Mouse (Mus musculus) lung, adult 2 months (tissue): ENCODE data around the gene Tfdp1. TPM values are rescaled to one million over a fixed set of nuclear protein-coding genes. Genes with fewer than 3 reads are reported as not detected.

ENCODE experiments used
- DNase-seq: peaks from one replicate; pipeline ENCODE4 v3.0.0; 2022
- H3K4me1 ChIP-seq: fragments of 200-500 bp; 2 replicates; pipeline ENCODE4 v1.6.1; 2011; ENCODE audit warnings: low read length; ENCODE audit not compliant: control insufficient read depth, insufficient read depth
- H3K4me3 ChIP-seq: fragments of 200-500 bp; replicated peaks from 2 replicates; pipeline ENCODE3; 2011; ENCODE audit warnings: low read depth, mild to moderate bottlenecking, control low read depth, low read length; ENCODE audit errors: extremely low read depth
- CTCF ChIP-seq: fragments of 200-500 bp; IDR thresholded peaks from 2 replicates; pipeline ENCODE4 v1.5.1; 2011; ENCODE audit warnings: mild to moderate bottlenecking, low read length, control low read depth; ENCODE audit not compliant: insufficient read depth
- POLR2A ChIP-seq: fragments of 200-500 bp; IDR thresholded peaks from 2 replicates; pipeline ENCODE4 v1.6.1; 2011; ENCODE audit warnings: low read depth, mild to moderate bottlenecking, control low read depth, low read length, borderline replicate concordance; ENCODE audit errors: extremely low read depth
- whole genome bisulfite sequencing: fragments of 180-500 bp; shearing (Covaris S2); methylation state at CpG from one replicate; pipeline ENCODE4 v1.1.7; 2018; 5-methylcytosine and 5-hydroxymethylcytosine counted together
- polyA plus RNA-seq: library from polyadenylated mRNA; depleted of rRNA; stranded (reverse); fragments of >200 nt; gene quantifications from 2 replicates; pipeline ENCODE4 v1.2.3, GENCODE M21; 2012; rRNA removed

Tfdp1 gene
- polyA plus RNA-seq, 1 experiment, result 28.0 TPM

DNA sequence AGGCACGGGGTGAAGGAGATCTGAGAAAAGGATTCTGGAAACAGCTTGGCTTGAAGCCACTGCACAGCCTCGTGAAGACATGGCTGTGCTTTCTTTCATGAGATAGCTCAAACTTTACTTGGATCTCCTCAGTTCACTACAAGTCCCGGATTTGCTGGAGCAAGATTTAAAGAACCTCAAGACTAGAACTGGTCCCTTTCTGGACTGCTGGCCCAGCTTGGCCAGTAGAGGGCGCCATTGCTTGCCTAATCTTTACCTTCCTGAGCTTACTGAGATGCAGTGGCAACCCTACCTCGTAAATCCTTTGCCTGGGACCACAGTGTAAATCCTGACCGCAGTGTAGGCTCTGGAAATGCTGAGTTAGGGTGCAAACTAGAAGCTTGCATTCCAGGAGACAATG is 73.0 kb downstream of the Tfdp1 start:
- H3K4me1 ChIP-seq, result no peaks in the 10 kb centered on the region
- 28% methylated on average over 6 of the region's 6 CpGs for WGBS
- peak; percentile 46 for DNase-seq
- H3K4me3 ChIP-seq, result no peak overlapping the region
- TF ChIP-seq CTCF (peak; percentile 88), POLR2A (no peak)

DNA sequence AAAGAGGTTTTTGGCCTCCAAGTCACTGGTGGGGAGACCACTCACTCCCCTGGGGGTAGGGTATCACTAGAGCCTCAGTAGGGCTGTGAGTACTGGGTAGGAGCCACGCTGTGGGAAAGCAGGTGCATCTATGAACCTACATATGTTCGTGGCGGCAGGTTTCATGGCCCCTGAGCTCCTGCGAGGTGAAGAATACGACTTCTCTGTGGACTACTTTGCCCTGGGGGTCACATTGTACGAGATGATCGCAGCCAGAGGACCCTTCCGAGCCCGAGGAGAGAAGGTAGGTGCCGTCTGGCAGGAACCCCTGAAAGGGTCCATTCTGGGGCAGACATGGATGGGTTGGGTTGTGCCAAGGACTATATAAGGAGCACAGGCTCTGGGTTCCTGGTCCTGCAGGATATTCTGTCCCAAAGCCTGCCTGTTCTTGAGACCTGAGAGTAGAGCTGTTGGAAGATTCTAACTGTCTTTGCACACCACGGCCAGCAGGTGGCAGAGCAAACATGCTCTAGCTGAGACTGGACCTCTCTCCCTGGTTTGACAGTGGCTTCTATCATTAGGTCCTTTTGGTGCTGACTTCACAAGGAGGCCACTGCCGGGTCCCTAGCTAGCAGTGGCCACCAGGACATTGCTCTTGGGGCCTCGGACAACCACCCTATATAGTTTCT is 74.5 kb downstream of the Tfdp1 start:
- H3K4me1 ChIP-seq, result no peaks in the 10 kb centered on the region
- peak; percentile 97 for TF ChIP-seq CTCF
- no peak for TF ChIP-seq POLR2A
- H3K4me3 ChIP-seq, result no peak overlapping the region
- DNase-seq, result peak; percentile 45
- WGBS, result 56% methylated on average over 13 of the region's 13 CpGs

GRCm38 (mm10) chr8:13413823-13414390 is 75.4 kb downstream of the Tfdp1 start:
- Histone ChIP-seq H3K4me3 (no peak overlapping the region), H3K4me1 (no peaks in the 10 kb centered on the region)
- DNase-seq, result no peak
- TF ChIP-seq POLR2A (no peak), CTCF (no peak)
- WGBS, result 36% methylated on average over 12 of the region's 12 CpGs

- TF ChIP-seq POLR2A (no peak), CTCF (no peak)
- DNase-seq, result no peak
- no peak overlapping the region for H3K4me3 ChIP-seq
- H3K4me1 ChIP-seq, result no peaks in the 10 kb centered on the region
- WGBS, result 63% methylated on average over 10 of the region's 10 CpGs
These were observed 77.3 kb downstream of the Tfdp1 start for GRCm38 (mm10) chr8:13415879-13416278.

DNA sequence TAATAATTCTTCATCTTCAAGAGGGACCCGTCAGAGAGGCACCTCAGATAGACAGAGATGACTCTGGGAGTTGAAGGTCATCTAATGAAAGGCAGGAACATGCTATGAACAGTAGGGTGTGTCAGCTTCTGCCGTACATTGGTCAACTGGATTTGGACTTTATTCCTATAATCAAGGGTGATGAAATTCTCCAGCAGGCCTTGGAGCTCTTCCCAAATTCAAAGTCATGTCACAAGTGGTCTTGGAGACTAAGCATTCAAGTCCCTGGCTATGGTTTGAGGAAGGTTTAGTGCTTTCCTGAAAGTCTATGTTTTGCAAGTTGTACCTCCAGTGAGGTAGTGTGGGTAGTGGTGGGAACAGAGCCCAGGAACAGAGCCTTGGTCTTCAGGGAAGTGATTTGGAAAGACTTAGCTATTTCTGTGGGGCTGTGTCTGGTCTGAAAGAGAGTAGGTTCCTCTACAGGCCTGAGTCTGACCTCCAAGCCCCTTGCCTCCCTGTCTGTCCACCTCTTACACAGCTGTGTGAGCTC is 80.6 kb downstream of the Tfdp1 start:
- no peaks in the 10 kb centered on the region for H3K4me1 ChIP-seq
- WGBS, result 62% methylated on average over 2 of the region's 2 CpGs
- no peak overlapping the region for H3K4me3 ChIP-seq
- DNase-seq, result no peak
- TF ChIP-seq CTCF, result no peak
- TF ChIP-seq POLR2A, result no peak

DNA sequence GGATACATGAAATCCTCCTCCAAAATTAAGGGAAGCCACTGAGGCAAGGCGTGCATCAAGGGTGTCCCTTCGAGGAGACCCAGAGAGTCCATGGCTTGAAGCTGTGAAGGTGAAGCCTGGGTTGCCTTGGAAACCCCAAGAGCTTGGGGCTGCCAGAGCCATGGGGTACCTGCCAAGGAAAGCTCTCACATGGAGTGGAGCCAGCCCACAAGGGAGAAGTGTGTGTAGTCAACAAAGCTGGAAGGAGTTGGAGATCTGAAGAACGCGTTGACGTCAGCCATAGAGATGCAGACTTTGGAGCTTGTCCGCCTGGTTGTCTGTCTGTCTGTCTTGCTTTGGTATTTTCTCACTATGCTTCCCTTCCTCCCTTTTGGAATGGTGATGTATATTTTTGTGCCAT is 82.4 kb downstream of the Tfdp1 start:
- DNase-seq, result peak; percentile 15
- 78% methylated on average over 6 of the region's 6 CpGs for WGBS
- Histone ChIP-seq H3K4me3 (no peak overlapping the region), H3K4me1 (no peaks in the 10 kb centered on the region)
- TF ChIP-seq POLR2A (no peak), CTCF (no peak)

GRCm38 (mm10) chr8:13427351-13427750 is 88.8 kb downstream of the Tfdp1 start:
- Histone ChIP-seq H3K4me1 (peaks cover 2% of the 10 kb centered on the region; the same call in 1 of the 2 replicates), H3K4me3 (no peak overlapping the region)
- TF ChIP-seq POLR2A, result no peak
- TF ChIP-seq CTCF, result no peak
- DNase-seq, result no peak
- WGBS, result 37% methylated on average over 6 of the region's 6 CpGs

Other genes with a start within 250 kb of the Tfdp1 start
- 21.3 and 22.1 TPM in 2 replicates for gene Pcid2, start 233.3 kb upstream of the Tfdp1 start, polyA plus RNA-seq
- gene Cul4a, start 233.1 kb upstream of the Tfdp1 start, polyA plus RNA-seq, result 37.3 and 41.4 TPM in 2 replicates
- gene Lamp1, start 179.6 kb upstream of the Tfdp1 start, polyA plus RNA-seq, result 602 and 729 TPM in 2 replicates
- 19.0 and 21.4 TPM in 2 replicates for gene Grtp1, start 138.1 kb upstream of the Tfdp1 start, polyA plus RNA-seq
- 0.91 and 2.2 TPM in 2 replicates for gene Adprhl1, start 84.6 kb upstream of the Tfdp1 start, polyA plus RNA-seq
- gene Dcun1d2, start 50.6 kb upstream of the Tfdp1 start, polyA plus RNA-seq, result 19.7 and 23.3 TPM in 2 replicates
- gene Tmco3, start 50.6 kb upstream of the Tfdp1 start, polyA plus RNA-seq, result 35.4 and 39.4 TPM in 2 replicates
- 0.49 TPM in 1 of 2 replicates, not detected in the other for gene Atp4b, start 58.1 kb downstream of the Tfdp1 start, polyA plus RNA-seq
- not detected in 2 replicates for gene Grk1, start 66.3 kb downstream of the Tfdp1 start, polyA plus RNA-seq
- 5.5 and 7.3 TPM in 2 replicates for gene Tmem255b, start 96.4 kb downstream of the Tfdp1 start, polyA plus RNA-seq
- gene Gas6, start 155.7 kb downstream of the Tfdp1 start, polyA plus RNA-seq, result 245 and 264 TPM in 2 replicates
- gene 1700029H14Rik, start 223.7 kb downstream of the Tfdp1 start, polyA plus RNA-seq, result 0.11 and 0.69 TPM in 2 replicates